Mouse (Mus musculus) midbrain, embryonic 16.5 days (tissue): ENCODE measurements around the gene Med27. TPM values are rescaled to one million over a fixed set of nuclear protein-coding genes. Genes with fewer than 3 reads are reported as not detected.

Source experiments
- ATAC-seq: fragments of 200-750 bp; cut with Nextera tagmentation; 2 replicates; pipeline ENCODE4 v1.8.0; 2017; ENCODE audit warnings: moderate TSS enrichment
- H3K27ac ChIP-seq: fragments of 300-500 bp; sonication (generic); 2 replicates; pipeline ENCODE4 v1.5.1; 2014; ENCODE audit warnings: mild to moderate bottlenecking, low read length, mixed read lengths
- H3K27me3 ChIP-seq: fragments of 300-500 bp; sonication (generic); 2 replicates; pipeline ENCODE4 v1.6.1; 2014; ENCODE audit warnings: low read depth, low read length, mixed read lengths; ENCODE audit not compliant: control insufficient read depth, insufficient read depth
- H3K36me3 ChIP-seq: fragments of 300-500 bp; sonication (generic); 2 replicates; pipeline ENCODE4 v1.6.1; 2014; ENCODE audit warnings: mild to moderate bottlenecking, low read length, moderate library complexity, mixed read lengths; ENCODE audit not compliant: control insufficient read depth, insufficient read depth
- H3K4me1 ChIP-seq: fragments of 300-500 bp; sonication (generic); 2 replicates; pipeline ENCODE4 v1.6.1; 2014; ENCODE audit warnings: mild to moderate bottlenecking, low read length, mixed read lengths; ENCODE audit not compliant: control insufficient read depth, insufficient read depth
- H3K4me2 ChIP-seq: fragments of 300-500 bp; sonication (generic); 2 replicates; pipeline ENCODE4 v1.6.1; 2014; ENCODE audit warnings: mild to moderate bottlenecking, low read length, mixed read lengths
- H3K4me3 ChIP-seq: fragments of 300-500 bp; sonication (generic); 2 replicates; pipeline ENCODE4 v1.5.1; 2014; ENCODE audit warnings: low read depth, mild to moderate bottlenecking, low read length, moderate library complexity, mixed read lengths
- H3K9ac ChIP-seq: fragments of 300-500 bp; sonication (generic); 2 replicates; pipeline ENCODE4 v1.6.1; 2014; ENCODE audit warnings: low read depth, low read length, mixed read lengths
- H3K9me3 ChIP-seq: fragments of 300-500 bp; sonication (generic); replicated peaks from 2 replicates; pipeline ENCODE4 v1.6.1; 2014; ENCODE audit warnings: mild to moderate bottlenecking, low read length, mixed read lengths; ENCODE audit not compliant: control insufficient read depth, poor library complexity, severe bottlenecking
- WGBS: fragments of 180-500 bp; shearing (Covaris S2); extraction: QIAGEN DNeasy Blood & Tissue Kit; methylation state at CpG from one replicate; pipeline ENCODE4 v1.1.7; 2014; 5-methylcytosine and 5-hydroxymethylcytosine counted together
- polyA plus RNA-seq: library from polyadenylated mRNA; unstranded; fragments of >200 nt; fragmentation: Nextera tagmentation; extraction: Ambion mirVana; gene quantifications from 2 replicates; pipeline ENCODE4 v1.2.1, GENCODE M21; 2015

Med27 gene
- polyA plus RNA-seq, 1 experiment from 2014 or later, result 70.6 TPM

GRCm38 (mm10) chr2:29338396-29338795 is 8.2 kb upstream of the Med27 start:
- 93% methylated on average over 1 of the region's 1 CpGs for WGBS
- H3K27me3 ChIP-seq, result peaks cover under 1% of the 10 kb centered on the region; the same call in 1 of the 2 replicates
- H3K9ac ChIP-seq, result no peak overlapping the region
- no peak for ATAC-seq
- H3K9me3 ChIP-seq, result no peaks in the 10 kb centered on the region
- no peak overlapping the region for H3K4me2 ChIP-seq
- no peak overlapping the region for H3K4me3 ChIP-seq
- H3K36me3 ChIP-seq, result no peaks in the 10 kb centered on the region
- no peak overlapping the region for H3K27ac ChIP-seq
- H3K4me1 ChIP-seq, result no peaks in the 10 kb centered on the region

DNA sequence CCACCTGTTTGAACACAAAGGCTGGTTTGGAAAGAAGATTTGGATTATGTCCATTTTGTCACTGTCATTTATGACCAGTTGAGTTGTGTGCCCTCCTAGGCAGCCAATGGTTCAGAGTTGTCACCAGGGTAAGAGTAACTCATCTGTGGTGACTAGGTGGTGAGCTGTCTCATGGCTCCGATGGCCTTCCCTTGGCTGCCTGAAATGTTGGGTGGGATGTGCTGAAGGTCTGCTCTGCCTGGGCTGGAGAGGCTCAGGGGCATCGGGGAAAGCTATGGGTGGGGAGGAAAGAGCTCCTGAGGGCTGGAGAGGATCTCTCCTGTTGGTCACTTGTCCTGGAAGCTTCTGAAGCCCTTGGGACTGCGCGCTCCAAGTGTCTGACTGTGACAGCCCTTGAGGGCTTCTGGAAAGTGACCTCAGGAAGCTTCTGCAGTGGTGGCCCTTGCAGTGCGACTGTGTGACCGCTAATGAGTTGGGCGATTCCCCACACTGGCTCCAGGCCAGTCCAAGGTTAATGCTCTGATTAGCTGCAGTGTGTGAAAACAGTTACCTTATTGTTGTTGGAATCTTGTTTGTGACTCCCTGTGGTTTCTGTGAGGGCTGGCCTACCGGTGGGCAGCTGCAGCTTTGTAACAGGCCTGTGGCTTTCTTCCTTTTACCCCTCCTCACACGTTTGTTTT is 12.2 kb downstream of the Med27 start:
- Histone ChIP-seq H3K9ac (no peak overlapping the region), H3K4me3 (no peak overlapping the region), H3K36me3 (peaks cover 1% of the 10 kb centered on the region; the same call in 1 of the 2 replicates), H3K27ac (no peak overlapping the region), H3K4me1 (no peaks in the 10 kb centered on the region), H3K9me3 (no peaks in the 10 kb centered on the region), H3K27me3 (no peaks in the 10 kb centered on the region), H3K4me2 (no peak overlapping the region)
- ATAC-seq, result no peak
- WGBS, result 46% methylated on average over 9 of the region's 9 CpGs

- no peaks in the 10 kb centered on the region for H3K4me1 ChIP-seq
- H3K27ac ChIP-seq, result no peak overlapping the region
- H3K9ac ChIP-seq, result no peak overlapping the region
- no peak overlapping the region for H3K4me2 ChIP-seq
- 89% methylated on average over 3 of the region's 3 CpGs for WGBS
- H3K27me3 ChIP-seq, result no peaks in the 10 kb centered on the region
- no peaks in the 10 kb centered on the region for H3K9me3 ChIP-seq
- H3K36me3 ChIP-seq, result no peaks in the 10 kb centered on the region
- H3K4me3 ChIP-seq, result no peak overlapping the region
- ATAC-seq, result no peak
Measured at GRCm38 (mm10) chr2:29360956-29361355, 14.3 kb downstream of the Med27 start.

DNA sequence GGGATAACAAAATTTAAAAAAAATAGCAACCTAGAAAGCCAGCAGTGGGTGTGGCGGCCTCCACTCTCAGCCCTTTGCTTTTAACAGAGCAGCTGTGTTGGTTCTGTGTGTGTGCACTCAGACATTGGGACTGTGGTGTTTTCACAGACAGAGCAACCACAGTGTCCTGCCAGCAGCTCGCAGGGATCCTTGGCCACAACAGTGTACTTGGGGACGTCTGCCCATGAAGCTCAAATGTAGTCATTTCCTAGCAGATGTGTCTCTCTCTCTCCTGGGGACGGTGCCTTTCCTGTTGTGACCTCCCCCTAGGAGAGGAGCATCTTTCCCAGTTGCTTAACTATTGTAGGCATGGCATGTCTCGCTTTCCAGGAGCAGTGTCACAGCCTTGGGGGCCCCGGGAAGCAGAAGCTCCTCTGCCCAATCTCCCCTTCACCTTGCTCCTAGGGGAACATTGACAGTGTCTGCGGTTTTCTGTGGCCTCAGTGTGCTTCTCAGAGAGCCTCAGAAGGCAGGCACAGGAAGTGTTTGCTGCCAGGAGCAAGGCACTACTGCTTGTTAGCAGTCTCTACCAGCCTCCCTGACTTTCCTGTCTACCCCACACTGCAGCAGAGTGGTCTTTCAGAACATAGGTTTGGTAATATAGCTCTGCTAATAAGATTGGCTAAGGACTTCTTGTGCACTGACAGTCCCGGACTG is 18.5 kb downstream of the Med27 start:
- no peak overlapping the region for H3K9ac ChIP-seq
- peaks cover 5% of the 10 kb centered on the region; the same call in 1 of the 2 replicates for H3K4me1 ChIP-seq
- H3K4me2 ChIP-seq, result no peak overlapping the region
- H3K27ac ChIP-seq, result no peak overlapping the region
- H3K9me3 ChIP-seq, result no peaks in the 10 kb centered on the region
- H3K27me3 ChIP-seq, result no peaks in the 10 kb centered on the region
- no peak for ATAC-seq
- no peaks in the 10 kb centered on the region for H3K36me3 ChIP-seq
- no peak overlapping the region for H3K4me3 ChIP-seq
- 85% methylated on average over 8 of the region's 8 CpGs for WGBS

GRCm38 (mm10) chr2:29368730-29369129 is 22.1 kb downstream of the Med27 start:
- Histone ChIP-seq H3K4me2 (no peak overlapping the region), H3K27ac (peak overlapping the region; percentile 47), H3K36me3 (no peaks in the 10 kb centered on the region), H3K4me3 (no peak overlapping the region), H3K27me3 (no peaks in the 10 kb centered on the region), H3K9me3 (no peaks in the 10 kb centered on the region), H3K9ac (no peak overlapping the region), H3K4me1 (peaks cover 5% of the 10 kb centered on the region; the same call in 1 of the 2 replicates)
- WGBS, result 55% methylated on average over 5 of the region's 5 CpGs
- no peak for ATAC-seq

DNA sequence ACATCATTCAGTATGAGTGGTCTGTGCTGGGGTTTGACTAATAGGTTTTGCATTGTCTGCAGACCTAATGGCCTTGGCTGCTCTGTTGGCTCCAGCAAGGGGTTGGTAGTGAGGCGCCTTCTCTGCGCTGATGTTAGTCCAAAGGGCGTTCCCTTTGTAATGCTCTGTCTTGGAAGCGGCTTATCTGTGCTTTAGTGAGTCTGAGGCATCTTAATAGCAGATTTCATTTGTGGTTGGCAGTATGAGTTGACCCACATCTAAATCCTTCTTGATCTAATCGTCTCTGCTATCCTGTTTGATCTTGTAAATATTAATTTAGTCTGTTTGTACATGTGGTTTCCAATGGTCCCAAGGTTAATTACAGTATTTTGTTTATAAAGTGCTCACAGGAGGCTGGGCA is 25.6 kb downstream of the Med27 start:
- Histone ChIP-seq H3K27me3 (no peaks in the 10 kb centered on the region), H3K4me2 (no peak overlapping the region), H3K4me3 (no peak overlapping the region), H3K27ac (no peak overlapping the region), H3K4me1 (peaks cover 5% of the 10 kb centered on the region; the same call in 1 of the 2 replicates), H3K36me3 (no peaks in the 10 kb centered on the region), H3K9ac (no peak overlapping the region), H3K9me3 (no peaks in the 10 kb centered on the region)
- no peak for ATAC-seq
- 61% methylated on average over 5 of the region's 5 CpGs for WGBS

GRCm38 (mm10) chr2:29381683-29382082 is 35.1 kb downstream of the Med27 start:
- Histone ChIP-seq H3K27ac (0 out of 2 replicates have a peak overlapping the region, but pooled peaks have one; percentile 6), H3K9me3 (no peaks in the 10 kb centered on the region), H3K4me2 (no peak overlapping the region), H3K4me1 (peaks cover 6% of the 10 kb centered on the region), H3K27me3 (no peaks in the 10 kb centered on the region), H3K36me3 (no peaks in the 10 kb centered on the region), H3K4me3 (no peak overlapping the region), H3K9ac (no peak overlapping the region)
- no peak for ATAC-seq
- 10% methylated on average over 4 of the region's 4 CpGs for WGBS

DNA sequence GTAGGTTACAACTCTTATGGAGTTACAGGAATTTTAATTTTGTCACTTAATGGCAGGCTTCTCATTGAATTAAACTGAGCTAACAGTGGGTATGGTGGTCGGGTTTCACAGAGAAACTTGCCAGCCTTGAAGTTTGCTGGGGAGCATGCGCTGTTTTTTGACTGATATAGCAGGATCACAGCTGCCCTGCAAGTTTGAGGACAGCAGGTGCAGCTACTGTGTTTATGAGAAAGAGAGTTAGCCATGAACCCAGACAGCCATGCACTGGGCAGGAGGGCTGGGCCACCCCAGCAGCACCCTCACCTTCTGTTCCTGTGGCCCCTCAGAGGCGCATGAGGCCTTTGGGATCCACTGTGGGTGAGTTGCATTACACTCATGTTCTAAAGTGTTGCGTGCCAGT is 36.0 kb downstream of the Med27 start:
- Histone ChIP-seq H3K9me3 (no peaks in the 10 kb centered on the region), H3K4me1 (peaks cover 6% of the 10 kb centered on the region), H3K36me3 (no peaks in the 10 kb centered on the region), H3K27me3 (no peaks in the 10 kb centered on the region), H3K9ac (no peak overlapping the region), H3K4me2 (no peak overlapping the region), H3K27ac (no peak overlapping the region), H3K4me3 (no peak overlapping the region)
- ATAC-seq, result no peak
- 87% methylated on average over 4 of the region's 4 CpGs for WGBS

GRCm38 (mm10) chr2:29383133-29383532 is 36.5 kb downstream of the Med27 start:
- H3K4me2 ChIP-seq, result no peak overlapping the region
- H3K27ac ChIP-seq, result no peak overlapping the region
- H3K27me3 ChIP-seq, result no peaks in the 10 kb centered on the region
- H3K9ac ChIP-seq, result no peak overlapping the region
- no peak overlapping the region for H3K4me3 ChIP-seq
- no peak for ATAC-seq
- H3K9me3 ChIP-seq, result no peaks in the 10 kb centered on the region
- peaks cover 6% of the 10 kb centered on the region for H3K4me1 ChIP-seq
- no peaks in the 10 kb centered on the region for H3K36me3 ChIP-seq
